Mouse (Mus musculus) heart, postnatal 0 days (tissue): ENCODE measurements at regions not wholly inside any gene's neighbourhood (a gene's known extent, or its start where the extent isn't known, plus 50 kb on each side); places are given as distances from the start of the nearest gene placed in this dataset.

Experiments
- ATAC-seq: fragments of 200-750 bp; cut with Nextera tagmentation; 2 replicates; pipeline ENCODE4 v1.8.0; 2017; ENCODE audit warnings: low read depth, moderate number of reproducible peaks, moderate library complexity; ENCODE audit not compliant: insufficient read depth
- DNase-seq: peaks from one replicate; pipeline ENCODE4 v3.0.0-alpha.2; 2016; ENCODE audit warnings: low spot score
- H3K27ac ChIP-seq: fragments of 300-500 bp; sonication (generic); 2 replicates; pipeline ENCODE4 v1.5.1; 2014; ENCODE audit warnings: low read depth, mild to moderate bottlenecking
- H3K27me3 ChIP-seq: fragments of 300-500 bp; sonication (generic); 2 replicates; pipeline ENCODE4 v1.6.1; 2014; ENCODE audit warnings: low read length, mixed read lengths; ENCODE audit not compliant: control insufficient read depth, insufficient read depth
- H3K36me3 ChIP-seq: fragments of 300-500 bp; sonication (generic); replicated peaks from 2 replicates; pipeline ENCODE4 v1.6.1; 2014; ENCODE audit warnings: low read length, mixed read lengths; ENCODE audit not compliant: control insufficient read depth, insufficient read depth
- H3K4me1 ChIP-seq: fragments of 300-500 bp; sonication (generic); 2 replicates; pipeline ENCODE4 v1.6.1; 2014; ENCODE audit warnings: antibody characterized with exemption; ENCODE audit not compliant: control insufficient read depth, insufficient read depth
- H3K4me2 ChIP-seq: fragments of 300-500 bp; sonication (generic); 2 replicates; pipeline ENCODE4 v1.6.1; 2014; ENCODE audit warnings: low read depth, mild to moderate bottlenecking, low read length, moderate library complexity
- H3K4me3 ChIP-seq: fragments of 300-500 bp; sonication (generic); 2 replicates; pipeline ENCODE4 v1.5.1; 2014; ENCODE audit warnings: low read depth, low read length
- H3K9ac ChIP-seq: fragments of 300-500 bp; sonication (generic); replicated peaks from 2 replicates; pipeline ENCODE4 v1.6.1; 2014; ENCODE audit warnings: low read depth, low read length, mixed read lengths
- H3K9me3 ChIP-seq: fragments of 300-500 bp; sonication (generic); replicated peaks from 2 replicates; pipeline ENCODE4 v1.6.1; 2016; ENCODE audit warnings: low read length; ENCODE audit not compliant: control insufficient read depth
- CTCF ChIP-seq: IDR thresholded peaks from 2 replicates; pipeline ENCODE4 v1.5.1; 2016; ENCODE audit warnings: antibody characterized with exemption, control low read depth, low read depth
- EP300 ChIP-seq: IDR thresholded peaks from 2 replicates; pipeline ENCODE4 v1.6.1; 2016; ENCODE audit warnings: antibody characterized with exemption, low read depth
- WGBS: fragments of 180-500 bp; shearing (Covaris S2); extraction: QIAGEN DNeasy Blood & Tissue Kit; methylation state at CpG from one replicate; pipeline ENCODE4 v1.1.7; 2014; 5-methylcytosine and 5-hydroxymethylcytosine counted together

- DNase-seq (no peak), ATAC-seq (no peak)
- Histone ChIP-seq H3K4me1 (no peaks in the 10 kb centered on the region), H3K27me3 (no peaks in the 10 kb centered on the region), H3K4me2 (no peak overlapping the region), H3K9me3 (no peaks in the 10 kb centered on the region), H3K4me3 (no peak overlapping the region), H3K27ac (no peak overlapping the region), H3K36me3 (no peaks in the 10 kb centered on the region), H3K9ac (no peak overlapping the region)
- WGBS = 48% methylated on average over 6 of the region's 6 CpGs
- TF ChIP-seq EP300 (no peak), CTCF (no peak)
Observed at GRCm38 (mm10) chr17:4265471-4265870, 569.4 kb upstream of the Nox3 start.

- no peaks in the 10 kb centered on the region for H3K9me3 ChIP-seq
- no peaks in the 10 kb centered on the region for H3K27me3 ChIP-seq
- H3K4me3 ChIP-seq = no peak overlapping the region
- no peaks in the 10 kb centered on the region for H3K4me1 ChIP-seq
- no peak overlapping the region for H3K27ac ChIP-seq
- TF ChIP-seq CTCF = no peak
- no peak for TF ChIP-seq EP300
- DNase-seq (no peak), ATAC-seq (no peak)
- H3K36me3 ChIP-seq = no peaks in the 10 kb centered on the region
- no peak overlapping the region for H3K9ac ChIP-seq
- 19% methylated on average over 6 of the region's 6 CpGs for WGBS
- no peak overlapping the region for H3K4me2 ChIP-seq
Observed at GRCm38 (mm10) chr17:4265946-4266345, 569.9 kb upstream of the Nox3 start.

GRCm38 (mm10) chr17:4266487-4266886 is 570.4 kb upstream of the Nox3 start:
- WGBS = 35% methylated on average over 5 of the region's 5 CpGs
- TF ChIP-seq CTCF (no peak), EP300 (no peak)
- DNase-seq (no peak), ATAC-seq (no peak)
- no peaks in the 10 kb centered on the region for H3K27me3 ChIP-seq
- H3K4me2 ChIP-seq = no peak overlapping the region
- H3K4me1 ChIP-seq = no peaks in the 10 kb centered on the region
- no peak overlapping the region for H3K27ac ChIP-seq
- no peak overlapping the region for H3K9ac ChIP-seq
- H3K36me3 ChIP-seq = no peaks in the 10 kb centered on the region
- no peak overlapping the region for H3K4me3 ChIP-seq
- no peaks in the 10 kb centered on the region for H3K9me3 ChIP-seq

- Histone ChIP-seq H3K9ac (no peak overlapping the region), H3K9me3 (no peaks in the 10 kb centered on the region), H3K4me2 (no peak overlapping the region), H3K36me3 (no peaks in the 10 kb centered on the region), H3K4me1 (no peaks in the 10 kb centered on the region), H3K27ac (no peak overlapping the region), H3K4me3 (no peak overlapping the region), H3K27me3 (no peaks in the 10 kb centered on the region)
- WGBS = 77% methylated on average over 5 of the region's 5 CpGs
- no peak for TF ChIP-seq EP300
- no peak for TF ChIP-seq CTCF
- DNase-seq = no peak
- ATAC-seq = no peak
Observed at GRCm38 (mm10) chr17:4268380-4268779, 572.3 kb upstream of the Nox3 start.

GRCm38 (mm10) chr17:4272456-4272855 is 576.4 kb upstream of the Nox3 start:
- H3K9me3 ChIP-seq = no peaks in the 10 kb centered on the region
- no peak overlapping the region for H3K4me2 ChIP-seq
- H3K4me3 ChIP-seq = no peak overlapping the region
- no peaks in the 10 kb centered on the region for H3K27me3 ChIP-seq
- H3K4me1 ChIP-seq = no peaks in the 10 kb centered on the region
- H3K27ac ChIP-seq = no peak overlapping the region
- H3K9ac ChIP-seq = no peak overlapping the region
- TF ChIP-seq EP300 (no peak), CTCF (no peak)
- ATAC-seq (no peak), DNase-seq (no peak)
- 75% methylated on average over 5 of the region's 5 CpGs for WGBS
- H3K36me3 ChIP-seq = no peaks in the 10 kb centered on the region

- H3K27me3 ChIP-seq = no peaks in the 10 kb centered on the region
- H3K36me3 ChIP-seq = no peaks in the 10 kb centered on the region
- 0 out of 2 replicates have a peak, but pooled peaks cover 3% of the 10 kb centered on the region for H3K4me1 ChIP-seq
- DNase-seq = no peak
- no peak for TF ChIP-seq CTCF
- no peak for TF ChIP-seq EP300
- H3K9ac ChIP-seq = no peak overlapping the region
- H3K4me3 ChIP-seq = no peak overlapping the region
- ATAC-seq = no peak
- H3K4me2 ChIP-seq = no peak overlapping the region
- no peaks in the 10 kb centered on the region for H3K9me3 ChIP-seq
- no peak overlapping the region for H3K27ac ChIP-seq
- 67% methylated on average over 4 of the region's 4 CpGs for WGBS
Observed at GRCm38 (mm10) chr17:4276722-4277121, 580.7 kb upstream of the Nox3 start.
